Comparison of ENCODE assay signal across 7 mouse cellular contexts in genomic region chr12:51692870-51693269, GRCm38 (mm10). TPM values are rescaled to one million over a fixed set of nuclear protein-coding genes. Genes with fewer than 3 reads are reported as not detected.
DNase-seq lines count a peak whose midpoint lies in the region; ATAC-seq and TF ChIP-seq lines count a peak whose summit lies in the region.
"Not testable (repeated sequence)": the region's sequence is repeated elsewhere in the genome, so short reads cannot be mapped to it uniquely, and the experiment has no call there.

No protein-coding gene starts in this region.

- DNase-seq in adrenal gland, adult (ENCODE audit: inconsistent age in 2 of 2, low spot score in 1 of 2) = peak; percentile 32 to 48
- DNase-seq in heart, adult 11 months = peak; percentile 88
- not testable (repeated sequence) for DNase-seq in hindbrain, embryonic 14.5 days (ENCODE audit: low spot score); liver, embryonic 14.5 days (ENCODE audit: low read depth in 3 of 3, low spot score in 3 of 3); midbrain, embryonic 14.5 days
- DNase-seq in kidney, postnatal 10 days = peak; percentile 22

- WGBS in embryonic facial prominence, embryonic 13.5 days = 76% methylated on average over 10 of the region's 10 CpGs
- WGBS in hindbrain, embryonic 14.5 days = 86% methylated on average over 10 of the region's 10 CpGs
- WGBS in liver, embryonic 14.5 days (ENCODE audit: insufficient replicate concordance) = 57% methylated on average over 10 of the region's 10 CpGs
- WGBS in midbrain, embryonic 14.5 days = 71% methylated on average over 10 of the region's 10 CpGs

- not testable (repeated sequence) for ATAC-seq in embryonic facial prominence, embryonic 13.5 days (ENCODE audit: insufficient number of reproducible peaks, insufficient read depth, low FRiP score, low TSS enrichment, low read depth); hindbrain, embryonic 14.5 days (ENCODE audit: low FRiP score); liver, embryonic 14.5 days (ENCODE audit: insufficient read depth); midbrain, embryonic 14.5 days (ENCODE audit: low FRiP score, low TSS enrichment)

- H3K4me3 ChIP-seq in embryonic facial prominence, embryonic 13.5 days = peak overlapping the region; percentile 96
- H3K4me3 ChIP-seq in hindbrain, embryonic 14.5 days (replicated peaks; ENCODE audit: low read length) = peak overlapping the region; percentile 100; the same call in 1 of the 2 replicates
- H3K4me3 ChIP-seq in liver, embryonic 14.5 days (ENCODE audit: insufficient read depth in 1 of 2, low read depth in 2 of 2, low read length in 2 of 2) = peak overlapping the region; percentile 1 to 99; a peak in 2 of 4 replicates
- not testable (repeated sequence) for H3K4me3 ChIP-seq in midbrain, embryonic 14.5 days (replicated peaks; ENCODE audit: low read depth, low read length)

- peak overlapping the region; percentile 78 for H3K4me2 ChIP-seq in embryonic facial prominence, embryonic 13.5 days
- peak overlapping the region; percentile 67 for H3K4me2 ChIP-seq in hindbrain, embryonic 14.5 days (replicated peaks)
- H3K4me2 ChIP-seq in liver, embryonic 14.5 days (ENCODE audit: low read depth) = peak overlapping the region; percentile 76
- H3K4me2 ChIP-seq in midbrain, embryonic 14.5 days (ENCODE audit: low read length) = peak overlapping the region; percentile 59

- TF ChIP-seq EP300 in liver, embryonic 14.5 days (IDR thresholded peaks at IDR 0.05; ENCODE audit: low read depth) = not testable (repeated sequence)

- H3K9me3 ChIP-seq in embryonic facial prominence, embryonic 13.5 days; hindbrain, embryonic 14.5 days (ENCODE audit: control insufficient read depth, low read length); liver, embryonic 14.5 days (ENCODE audit: control insufficient read depth, low read length); midbrain, embryonic 14.5 days (ENCODE audit: control insufficient read depth, low read length): not testable (repeated sequence)

- H3K4me1 ChIP-seq in embryonic facial prominence, embryonic 13.5 days = peaks cover 10% of the 10 kb centered on the region
- H3K4me1 ChIP-seq in hindbrain, embryonic 14.5 days (replicated peaks; ENCODE audit: control insufficient read depth, insufficient read depth, low read length) = peaks cover 22% of the 10 kb centered on the region
- H3K4me1 ChIP-seq in liver, embryonic 14.5 days (replicated peaks; ENCODE audit: control insufficient read depth in 2 of 2, insufficient read depth in 2 of 2, low read length in 1 of 2) = peaks cover 16 to 23% of the 10 kb centered on the region in 2 experiments
- peaks cover 13% of the 10 kb centered on the region for H3K4me1 ChIP-seq in midbrain, embryonic 14.5 days (ENCODE audit: control insufficient read depth, insufficient read depth, low read length)

- H3K27ac ChIP-seq in embryonic facial prominence, embryonic 13.5 days = peak overlapping the region; percentile 44; the same call in 1 of the 2 replicates
- not testable (repeated sequence) for H3K27ac ChIP-seq in hindbrain, embryonic 14.5 days; midbrain, embryonic 14.5 days (replicated peaks; ENCODE audit: low read depth, low read length)
- H3K27ac ChIP-seq in liver, embryonic 14.5 days = peak overlapping the region; percentile 19

- H3K27me3 ChIP-seq in embryonic facial prominence, embryonic 13.5 days; hindbrain, embryonic 14.5 days (ENCODE audit: control insufficient read depth, insufficient read depth, low read length); liver, embryonic 14.5 days (ENCODE audit: control insufficient read depth, insufficient read depth, low read length); midbrain, embryonic 14.5 days (ENCODE audit: control insufficient read depth, insufficient read depth, low read length): not testable (repeated sequence)

- not testable (repeated sequence) for H3K9ac ChIP-seq in embryonic facial prominence, embryonic 13.5 days; hindbrain, embryonic 14.5 days; midbrain, embryonic 14.5 days (replicated peaks; ENCODE audit: low read length)
- 0 out of 2 replicates have a peak overlapping the region, but pooled peaks have one; percentile 11 for H3K9ac ChIP-seq in liver, embryonic 14.5 days (replicated peaks)

- not testable (repeated sequence) for H3K36me3 ChIP-seq in embryonic facial prominence, embryonic 13.5 days; hindbrain, embryonic 14.5 days (replicated peaks; ENCODE audit: control insufficient read depth, insufficient read depth); liver, embryonic 14.5 days (replicated peaks; ENCODE audit: control insufficient read depth, insufficient read depth, low read depth); midbrain, embryonic 14.5 days (ENCODE audit: control insufficient read depth, insufficient read depth, low read length)

- not testable (repeated sequence) for TF ChIP-seq CTCF in liver, embryonic 14.5 days (IDR thresholded peaks at IDR 0.05; ENCODE audit: low read depth)

RNA-seq across cellular contexts. Expression of gene Strn3, which starts 1.2 kb away (rescaled TPM):
- 53.6 and 54.0 TPM in 2 replicates for polyA plus RNA-seq in embryonic facial prominence, embryonic 13.5 days (2015; fragmentation: Nextera tagmentation; extraction: Ambion mirVana)
- 45.6 and 46.5 TPM in 2 replicates for polyA plus RNA-seq in hindbrain, embryonic 14.5 days (2014; fragmentation: Nextera tagmentation; extraction: Ambion mirVana)
- polyA plus RNA-seq in liver, embryonic 14.5 days (2012; rRNA removed) = 8.3 and 14.2 TPM in 2 replicates
- polyA plus RNA-seq in liver, embryonic 14.5 days (2014; fragmentation: Nextera tagmentation; extraction: Ambion mirVana) = 14.9 and 15.5 TPM in 2 replicates
- 43.9 and 51.5 TPM in 2 replicates for polyA plus RNA-seq in midbrain, embryonic 14.5 days (2014; fragmentation: Nextera tagmentation; extraction: Ambion mirVana)

RNA-seq across cellular contexts. Expression of gene Ap4s1, which starts 2.0 kb away (rescaled TPM):
- polyA plus RNA-seq in embryonic facial prominence, embryonic 13.5 days (2015; fragmentation: Nextera tagmentation; extraction: Ambion mirVana) = 30.9 and 32.6 TPM in 2 replicates
- 58.2 and 60.9 TPM in 2 replicates for polyA plus RNA-seq in hindbrain, embryonic 14.5 days (2014; fragmentation: Nextera tagmentation; extraction: Ambion mirVana)
- 4.6 and 6.4 TPM in 2 replicates for polyA plus RNA-seq in liver, embryonic 14.5 days (2012; rRNA removed)
- polyA plus RNA-seq in liver, embryonic 14.5 days (2014; fragmentation: Nextera tagmentation; extraction: Ambion mirVana) = 16.4 and 16.8 TPM in 2 replicates
- 53.9 and 66.1 TPM in 2 replicates for polyA plus RNA-seq in midbrain, embryonic 14.5 days (2014; fragmentation: Nextera tagmentation; extraction: Ambion mirVana)
